Mouse (Mus musculus): Measurements from ENCODE around the gene Ebna1bp2.

Gene Ebna1bp2

GRCm38 (mm10) chr4:118620279-118620966, at the start of gene Ebna1bp2, which contains the start of gene Cfap57:
TSS of gene Ebna1bp2 (plus strand) at chr4:118620799.
TSS of gene Cfap57 (minus strand) at chr4:118620777.
- DNase-seq, result peak; percentile 93

GRCm38 (mm10) chr4:118571441-118571840, 49.2 kb upstream of the Ebna1bp2 start:
- no peak for DNase-seq

- peak; percentile 83 for DNase-seq
Measured at GRCm38 (mm10) chr4:118576097-118576496, 44.5 kb upstream of the Ebna1bp2 start.

- DNase-seq, result peak; percentile 14
Measured at GRCm38 (mm10) chr4:118579313-118579712, 41.3 kb upstream of the Ebna1bp2 start.

- no peak for DNase-seq
Measured at GRCm38 (mm10) chr4:118581508-118581907, 39.1 kb upstream of the Ebna1bp2 start.

- DNase-seq, result no peak
Measured at GRCm38 (mm10) chr4:118582629-118583028, 38.0 kb upstream of the Ebna1bp2 start.

GRCm38 (mm10) chr4:118589053-118589732, 31.4 kb upstream of the Ebna1bp2 start:
- no peak for DNase-seq

GRCm38 (mm10) chr4:118589733-118590130, 30.9 kb upstream of the Ebna1bp2 start:
- no peak for DNase-seq

- DNase-seq, result no peak
Measured at GRCm38 (mm10) chr4:118604065-118604464, 16.5 kb upstream of the Ebna1bp2 start.

- no peak for DNase-seq
Measured at GRCm38 (mm10) chr4:118609836-118610235, 10.8 kb upstream of the Ebna1bp2 start.

- DNase-seq, result peak; percentile 34
Measured at GRCm38 (mm10) chr4:118612619-118613018, 8.0 kb upstream of the Ebna1bp2 start.

- no peak for DNase-seq
Measured at GRCm38 (mm10) chr4:118615412-118615811, 5.2 kb upstream of the Ebna1bp2 start.

- DNase-seq, result no peak
Measured at GRCm38 (mm10) chr4:118620967-118621320, 345 bp downstream of the Ebna1bp2 start.

GRCm38 (mm10) chr4:118621781-118622180, 1.2 kb downstream of the Ebna1bp2 start:
- no peak for DNase-seq

- DNase-seq, result no peak
Measured at GRCm38 (mm10) chr4:118630261-118630660, 9.7 kb downstream of the Ebna1bp2 start.

GRCm38 (mm10) chr4:118642346-118643190, 22.0 kb downstream of the Ebna1bp2 start:
- DNase-seq, result peak; percentile 33

- DNase-seq, result peak; percentile 34
Measured at GRCm38 (mm10) chr4:118645234-118645633, 24.6 kb downstream of the Ebna1bp2 start.

GRCm38 (mm10) chr4:118658652-118659051, 38.1 kb downstream of the Ebna1bp2 start, which contains the start of gene Olfr62:
TSS of gene Olfr62 (plus strand) at chr4:118658952.
- DNase-seq, result no peak

All from kidney, postnatal 14 days (tissue).